Mouse (Mus musculus): ENCODE data around the gene Sgpp1.

Gene Sgpp1

GRCm38 (mm10) chr12:75683598-75683997 is 51.9 kb downstream of the Sgpp1 start:
- no peak for DNase-seq

- DNase-seq = no peak
Measured at GRCm38 (mm10) chr12:75682842-75683241, 52.7 kb downstream of the Sgpp1 start.

- no peak for DNase-seq
Measured at GRCm38 (mm10) chr12:75681101-75681500, 54.4 kb downstream of the Sgpp1 start.

GRCm38 (mm10) chr12:75678393-75678792 is 57.1 kb downstream of the Sgpp1 start:
- DNase-seq = no peak

- DNase-seq = no peak
Measured at GRCm38 (mm10) chr12:75672630-75673029, 62.9 kb downstream of the Sgpp1 start.

- DNase-seq = no peak
Measured at GRCm38 (mm10) chr12:75671759-75672315, 63.7 kb downstream of the Sgpp1 start.

GRCm38 (mm10) chr12:75670611-75671010 is 64.9 kb downstream of the Sgpp1 start:
- no peak for DNase-seq

- DNase-seq = peak; percentile 97
Measured at GRCm38 (mm10) chr12:75669258-75670106, 66.0 kb downstream of the Sgpp1 start, which contains the start of gene Wdr89. Gene Wdr89 (minus strand): TSS chr12:75669537.

GRCm38 (mm10) chr12:75668916-75669257 is 66.6 kb downstream of the Sgpp1 start:
- no peak for DNase-seq

- no peak for DNase-seq
Measured at GRCm38 (mm10) chr12:75668221-75668620, 67.3 kb downstream of the Sgpp1 start.

GRCm38 (mm10) chr12:75666939-75667338 is 68.6 kb downstream of the Sgpp1 start:
- no peak for DNase-seq

- no peak for DNase-seq
Measured at GRCm38 (mm10) chr12:75664516-75664810, 71.1 kb downstream of the Sgpp1 start.
